Mouse (Mus musculus) lung, adult 2 months (tissue): ENCODE data around the gene Nmt2.

Source experiments
- CTCF ChIP-seq: fragments of 200-500 bp; IDR thresholded peaks from 2 replicates; pipeline ENCODE4 v1.5.1; 2011; ENCODE audit warnings: mild to moderate bottlenecking, low read length, control low read depth; ENCODE audit not compliant: insufficient read depth
- POLR2A ChIP-seq: fragments of 200-500 bp; IDR thresholded peaks from 2 replicates; pipeline ENCODE4 v1.6.1; 2011; ENCODE audit warnings: low read depth, mild to moderate bottlenecking, control low read depth, low read length, borderline replicate concordance; ENCODE audit errors: extremely low read depth

DNA sequence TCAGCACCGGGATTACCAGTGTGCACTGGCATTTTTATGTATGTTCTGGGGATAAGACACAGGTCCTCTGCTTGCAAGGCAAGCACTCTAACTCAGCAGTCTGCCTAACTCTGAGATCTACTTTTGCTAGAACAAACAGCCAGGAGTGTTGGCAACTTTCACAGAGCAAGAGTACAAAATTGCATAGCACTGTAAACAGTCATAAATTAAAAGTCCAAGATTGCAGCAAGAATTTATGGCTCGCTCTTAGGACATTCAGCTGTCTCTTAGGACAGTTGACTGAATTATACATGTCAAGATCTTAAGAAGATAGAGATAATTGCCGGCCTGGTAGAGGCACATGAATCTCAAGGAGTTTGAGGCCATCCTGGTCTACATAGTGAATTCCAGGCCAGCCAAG lies 72.3 kb downstream of the Nmt2 start:
- TF ChIP-seq POLR2A (no peak), CTCF (no peak)
